Mouse (Mus musculus) heart, adult 2 months (tissue): ENCODE results near the gene Nhlh1.

Source experiments
- CTCF ChIP-seq: fragments of 200-600 bp; IDR thresholded peaks from 2 replicates; pipeline ENCODE4 v1.8.1; 2022; ENCODE audit warnings: antibody characterized with exemption, mild to moderate bottlenecking, moderate library complexity
- EP300 ChIP-seq: fragments of 200-500 bp; IDR thresholded peaks from 2 replicates; pipeline ENCODE4 v1.6.1; 2011; ENCODE audit warnings: low read depth, low read length, control low read depth; ENCODE audit not compliant: insufficient read depth
- POLR2A ChIP-seq: fragments of 200-500 bp; IDR thresholded peaks from 2 replicates; pipeline ENCODE4 v1.6.1; 2011; ENCODE audit warnings: mild to moderate bottlenecking, low read depth, low read length, control low read depth; ENCODE audit not compliant: insufficient read depth

DNA sequence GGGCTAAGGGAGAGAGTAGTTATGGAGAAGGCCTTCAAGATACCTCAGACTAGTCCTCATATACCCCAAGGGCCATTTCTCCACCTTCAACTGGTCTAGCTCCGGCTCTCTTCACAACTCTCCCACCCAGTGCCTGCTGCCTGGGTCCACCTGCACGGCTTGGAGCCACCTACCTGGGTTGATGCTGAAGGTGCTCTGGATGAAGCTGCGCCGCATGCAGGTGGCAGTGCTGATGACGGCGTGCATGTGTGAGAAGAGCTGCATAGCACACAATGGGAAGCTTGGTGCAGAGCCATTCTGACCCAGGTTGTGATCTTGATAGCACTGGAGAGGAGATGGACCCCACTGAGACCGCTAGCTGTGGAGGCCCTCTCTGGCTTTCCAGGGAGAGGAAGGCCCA lies 15.2 kb upstream of the Nhlh1 start:
- TF ChIP-seq CTCF (no peak), EP300 (no peak), POLR2A (no peak)
